Mouse (Mus musculus) urinary bladder, postnatal 10 days (tissue): ENCODE data around the gene Hspb1.

Experiments
- DNase-seq: peaks from one replicate; pipeline ENCODE4 v3.0.0; 2022; ENCODE audit warnings: low spot score

The Hspb1 gene

DNA sequence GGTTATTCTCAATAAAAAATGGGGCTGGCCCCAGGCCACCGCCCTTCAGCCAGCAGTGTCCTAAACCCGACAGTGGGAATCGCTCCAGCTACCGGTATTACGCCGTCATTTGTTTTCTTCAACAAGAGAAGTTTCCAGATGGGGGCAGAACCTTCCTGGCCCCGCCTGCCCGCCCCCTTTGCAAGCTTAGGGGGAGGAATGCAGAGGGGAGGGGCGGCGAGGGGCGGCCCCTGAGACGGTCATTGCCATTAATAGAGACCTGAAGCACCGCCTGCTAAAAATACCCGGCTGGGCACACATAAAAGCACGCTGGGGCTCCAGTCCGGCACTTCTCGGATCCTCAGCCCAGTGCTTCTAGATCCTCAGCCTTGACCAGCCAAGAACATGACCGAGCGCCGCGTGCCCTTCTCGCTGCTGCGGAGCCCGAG, at the start of gene Hspb1:
Gene Hspb1, plus strand, starts transcription at position 245 of the 428 bp plus-strand sequence.
- DNase-seq, result peak; percentile 52

DNA sequence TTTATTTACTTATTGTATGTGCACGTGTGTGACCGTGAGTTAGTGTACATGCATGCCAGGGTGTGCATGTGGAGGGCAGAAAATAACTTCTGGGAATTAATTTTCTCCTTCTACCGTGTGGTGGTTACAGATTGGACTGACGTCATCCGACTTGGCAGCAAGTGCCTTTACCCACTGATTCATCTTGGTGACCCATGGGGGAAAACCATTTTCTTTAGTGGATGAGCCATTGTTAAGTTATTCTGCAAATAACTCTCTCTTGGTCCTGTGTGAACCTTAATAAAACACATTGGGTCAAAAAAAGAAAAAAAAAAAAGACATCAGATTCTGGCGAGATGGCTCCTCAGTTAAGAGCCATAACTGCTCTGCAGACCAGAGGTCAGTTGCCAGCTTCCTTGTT, 46.1 kb upstream of the Hspb1 start:
- no peak for DNase-seq

DNA sequence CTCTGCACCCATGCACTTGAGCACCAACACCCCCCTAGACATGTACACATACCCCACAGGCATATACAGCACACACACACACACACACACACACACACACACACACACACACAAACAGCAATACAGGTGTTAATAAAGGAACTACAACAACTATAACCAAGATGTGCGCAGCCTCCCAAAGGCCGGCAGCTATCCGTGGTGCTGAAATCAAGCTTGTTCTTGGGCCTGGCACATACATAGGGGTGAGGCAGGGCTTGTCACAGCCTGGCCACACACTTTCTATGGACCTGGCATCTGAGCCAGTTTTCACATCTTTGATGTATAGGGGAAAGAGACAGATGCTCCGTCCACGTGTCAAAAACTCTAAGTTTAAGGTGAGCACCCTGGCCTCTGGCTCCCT, 44.3 kb upstream of the Hspb1 start:
- no peak for DNase-seq

DNA sequence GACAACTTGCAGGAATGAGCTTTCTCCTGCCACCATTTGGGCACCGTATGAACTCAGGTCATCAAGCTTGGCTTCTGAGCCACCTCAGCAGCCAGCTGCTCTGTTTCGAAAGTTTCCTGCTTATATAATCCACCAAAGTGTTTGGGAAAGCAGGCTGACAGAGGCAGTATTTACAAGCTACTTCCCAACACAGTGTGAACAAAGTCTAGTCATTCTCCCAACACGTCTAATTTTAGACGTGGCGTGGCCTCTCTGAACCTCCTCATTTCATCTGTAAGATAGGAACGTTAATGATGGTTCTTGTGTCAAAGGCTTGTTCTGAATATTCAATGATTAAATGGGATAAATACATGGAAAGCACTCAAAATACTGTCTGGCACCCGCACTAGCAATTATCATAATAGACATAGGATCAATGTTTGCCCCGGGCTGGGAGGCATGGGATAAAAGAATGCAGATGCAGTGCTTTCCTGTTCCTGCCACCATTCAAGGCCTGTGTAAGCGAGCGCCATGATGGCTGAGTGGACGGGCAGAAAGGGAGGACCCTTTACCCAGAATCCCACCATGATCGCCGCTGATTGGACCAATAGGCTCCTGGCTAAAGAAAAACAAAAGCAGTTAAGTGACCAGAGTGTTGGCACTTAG, 41.9 kb upstream of the Hspb1 start:
- DNase-seq, result no peak

DNA sequence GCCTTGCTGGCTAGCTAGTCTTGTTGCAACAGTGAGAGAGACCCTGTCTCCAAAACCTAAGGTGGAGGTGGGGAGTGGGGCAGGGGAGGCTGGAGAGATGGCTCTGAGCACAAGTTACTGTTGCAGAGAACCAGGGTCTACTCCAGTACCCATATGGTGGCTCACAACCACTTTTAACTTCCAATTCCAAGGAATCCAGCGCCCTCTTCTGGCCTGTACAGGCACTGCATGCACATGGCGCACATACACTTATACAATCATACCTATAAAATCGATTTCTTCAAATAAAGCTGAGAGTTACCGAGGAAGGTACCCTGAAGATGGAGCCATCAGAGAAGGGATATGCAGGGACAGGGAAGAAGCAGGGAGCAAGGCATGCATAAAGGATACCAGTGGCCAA, 40.3 kb upstream of the Hspb1 start:
- no peak for DNase-seq

DNA sequence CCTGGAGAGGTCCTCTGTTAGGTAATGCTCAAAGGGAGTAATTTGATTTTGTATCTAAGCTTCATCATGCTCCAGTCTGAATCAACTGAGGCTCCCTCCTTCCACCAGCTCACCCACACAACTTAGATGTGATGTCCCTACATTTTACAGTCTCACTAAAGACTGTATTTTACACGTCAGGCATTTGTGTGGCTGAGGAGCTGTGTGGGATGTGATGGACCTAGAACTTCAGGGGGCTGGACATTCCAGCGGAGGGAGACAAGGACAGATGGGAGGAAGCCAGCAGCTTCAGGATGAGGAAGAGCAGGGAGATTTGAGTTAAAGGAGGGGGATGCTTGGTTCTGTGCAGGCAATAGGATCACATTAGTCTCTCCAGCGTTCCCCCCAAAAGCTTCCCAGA, 39.8 kb upstream of the Hspb1 start:
- no peak for DNase-seq

DNA sequence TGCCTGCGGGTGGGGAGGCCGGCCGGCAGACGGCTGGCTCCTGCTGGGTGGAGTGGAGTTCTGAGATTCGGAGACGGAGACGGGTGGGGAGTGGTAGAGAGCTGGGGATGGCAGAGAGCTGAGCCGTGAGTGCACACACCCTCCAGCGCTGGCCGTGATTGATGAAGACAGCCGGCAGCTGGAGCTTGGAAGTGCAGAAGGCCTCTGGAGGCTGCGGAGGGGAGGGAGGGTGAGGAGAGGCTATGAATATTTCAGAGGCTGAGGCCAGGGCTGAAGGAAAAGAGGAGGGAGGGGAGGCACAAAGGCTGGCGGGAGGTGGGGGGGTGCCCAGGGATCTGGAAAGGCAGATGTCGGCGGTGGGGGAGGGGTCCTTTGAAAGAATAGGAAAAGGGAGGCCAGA, 36.7 kb upstream of the Hspb1 start:
- no peak for DNase-seq

DNA sequence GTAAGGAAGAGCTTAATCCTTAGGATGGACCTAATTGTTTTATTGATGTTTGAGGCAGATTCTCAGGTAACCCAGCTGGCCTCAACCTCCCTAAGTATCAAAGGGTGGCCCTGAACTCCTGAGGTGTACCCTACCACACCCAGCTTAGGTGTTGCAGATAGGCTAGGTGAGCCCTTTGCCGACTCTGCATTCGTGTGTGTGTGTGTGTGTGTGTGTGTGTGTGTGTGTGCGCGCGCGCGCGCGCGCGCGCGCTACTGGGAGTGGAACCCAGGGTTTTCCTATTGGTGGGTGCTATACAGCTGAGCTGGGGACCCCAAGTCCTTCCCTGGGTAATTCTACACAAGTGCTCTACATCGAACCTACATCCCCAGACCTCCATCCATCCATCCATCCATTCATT, 36.2 kb upstream of the Hspb1 start:
- DNase-seq, result no peak

DNA sequence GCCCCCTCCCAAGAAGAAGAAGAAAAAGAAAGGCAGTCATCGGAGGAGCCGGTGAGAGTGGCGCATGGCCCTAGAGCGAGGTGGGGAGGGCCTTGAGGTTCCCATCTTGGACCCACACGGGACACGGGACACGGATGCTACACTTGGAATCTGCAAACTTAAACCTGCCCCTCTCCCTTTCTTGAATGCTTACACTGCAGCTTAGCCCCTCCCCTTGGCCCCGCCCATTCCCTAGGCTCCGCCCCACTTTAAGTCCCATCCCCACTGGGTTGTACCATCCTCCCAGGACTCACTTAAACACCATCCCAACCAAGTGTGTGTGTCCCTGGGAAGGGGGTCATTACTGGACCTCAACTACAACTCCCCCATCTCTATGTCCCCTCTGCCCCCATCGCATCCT, 35.3 kb upstream of the Hspb1 start:
- DNase-seq, result no peak

DNA sequence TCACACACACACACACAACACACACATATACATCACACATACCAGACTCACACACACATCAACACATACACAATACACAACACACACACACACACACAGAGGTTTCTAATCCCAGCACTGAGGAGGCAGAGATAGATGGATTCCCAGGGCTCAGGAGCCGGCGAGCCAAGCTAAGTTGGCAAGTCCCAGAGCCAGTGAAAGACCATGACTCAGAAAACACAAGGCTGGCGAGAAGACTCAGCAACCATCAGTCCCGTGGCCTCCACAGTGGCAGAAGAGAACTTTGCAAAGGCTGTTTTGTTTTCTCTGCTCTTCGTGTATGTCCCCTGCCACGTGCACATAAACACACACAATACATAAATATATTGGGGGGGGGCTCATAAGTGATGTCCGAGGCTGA, 34.0 kb upstream of the Hspb1 start:
- no peak for DNase-seq

DNA sequence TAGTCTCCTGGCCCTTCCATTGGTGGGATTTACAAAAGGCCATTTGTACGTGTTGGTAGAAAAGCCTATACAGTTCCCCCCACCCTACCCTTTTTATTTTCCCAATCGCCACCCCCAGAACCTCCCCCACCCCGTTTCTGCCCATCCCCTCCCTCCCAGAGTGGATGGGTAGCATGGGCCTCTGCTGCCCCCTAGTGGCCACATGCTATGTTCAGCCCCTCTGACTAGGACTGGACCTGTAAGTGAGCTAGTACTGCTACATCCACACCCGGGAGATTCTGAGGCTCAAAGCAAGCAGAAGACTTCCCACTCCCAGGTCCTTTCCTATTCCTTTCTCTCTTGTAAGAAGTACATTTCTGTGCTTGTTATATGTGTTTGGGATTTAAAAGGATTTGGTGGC, 32.6 kb upstream of the Hspb1 start:
- DNase-seq, result no peak

DNA sequence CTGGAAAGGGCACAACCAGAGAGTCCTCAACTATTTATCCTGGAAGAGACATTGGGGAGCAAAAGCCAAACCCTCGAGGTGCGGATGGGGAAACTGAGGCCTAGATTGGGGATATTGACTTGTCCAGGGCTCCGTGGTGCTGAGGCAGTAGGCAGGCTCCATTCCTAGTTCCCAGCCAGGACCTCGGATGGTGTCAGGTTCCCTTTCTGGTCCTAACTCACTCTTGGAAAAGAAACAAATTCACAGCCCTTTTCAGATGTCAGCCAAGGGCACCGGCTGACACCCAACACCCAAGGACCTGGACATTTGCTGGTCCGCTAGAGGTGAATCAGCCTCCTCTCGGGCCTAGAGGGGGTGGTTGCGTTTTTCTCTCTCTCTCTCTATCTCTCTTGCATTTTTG, 21.1 kb upstream of the Hspb1 start:
- DNase-seq, result no peak

DNA sequence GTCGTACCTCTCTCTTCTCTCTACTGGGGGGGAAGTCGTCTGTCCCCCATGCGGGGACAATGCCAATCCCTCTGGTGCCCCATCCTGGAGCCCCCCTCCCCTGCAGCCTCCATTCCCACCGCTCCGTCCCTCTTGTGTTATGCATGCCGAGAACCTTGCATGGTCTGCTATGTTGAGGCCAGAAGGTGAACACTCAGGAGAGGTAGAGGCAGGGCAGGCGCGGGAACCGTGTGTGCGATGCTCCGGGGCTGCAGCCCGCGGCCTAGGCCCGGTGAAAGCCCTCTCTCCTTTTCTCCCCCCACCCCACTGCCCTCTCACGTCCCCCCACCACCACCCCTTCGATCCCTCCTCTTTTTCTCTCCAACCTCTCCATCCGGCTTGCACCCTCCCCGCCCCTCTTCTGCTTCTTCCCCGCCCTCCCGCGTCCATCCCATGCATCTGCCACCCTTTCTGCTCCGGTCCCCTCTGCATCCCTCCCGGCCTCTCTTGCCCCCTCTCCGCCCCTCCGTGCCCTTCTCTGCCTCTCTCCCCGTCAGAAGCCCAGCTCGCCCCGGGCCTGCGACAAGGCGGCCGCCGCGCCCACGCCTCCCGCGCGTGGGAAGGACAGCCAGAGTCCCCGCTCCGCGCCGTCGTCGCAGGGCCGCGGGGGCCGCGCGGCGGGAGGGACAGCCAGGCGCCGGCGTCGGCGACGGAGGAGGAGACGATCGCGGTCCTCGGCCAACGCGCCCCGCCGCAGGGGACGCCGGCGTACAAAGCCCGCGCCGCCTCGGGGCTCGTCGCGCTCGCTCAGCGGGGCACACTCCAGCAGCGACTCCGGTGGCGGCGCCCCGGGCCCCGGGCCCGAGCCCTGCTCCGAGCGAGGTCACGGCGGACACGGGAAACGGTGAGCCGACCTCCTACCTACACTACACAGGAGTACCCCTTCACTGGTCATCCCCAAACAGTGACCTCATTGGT, 19.8 kb upstream of the Hspb1 start:
- DNase-seq, result no peak

DNA sequence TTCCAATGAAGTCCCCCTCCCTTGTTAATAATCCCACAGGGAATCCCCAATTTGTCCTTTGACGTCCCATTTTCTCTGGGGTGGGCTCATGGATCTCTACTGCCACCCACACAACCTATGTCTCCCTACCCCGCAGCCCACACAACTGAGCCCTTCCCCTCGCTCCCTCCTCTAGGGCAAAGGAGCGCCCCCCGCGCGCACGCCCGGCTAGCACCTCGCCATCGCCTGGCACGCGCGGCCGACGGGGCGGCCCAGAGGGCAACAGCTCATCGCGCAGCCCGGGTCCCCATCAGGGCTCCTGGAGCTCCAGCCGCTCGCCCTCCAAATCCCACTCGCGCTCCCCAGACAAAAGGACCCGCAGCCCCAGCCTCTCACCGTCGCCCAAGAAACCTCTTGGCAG, 19.1 kb upstream of the Hspb1 start:
- DNase-seq, result no peak

DNA sequence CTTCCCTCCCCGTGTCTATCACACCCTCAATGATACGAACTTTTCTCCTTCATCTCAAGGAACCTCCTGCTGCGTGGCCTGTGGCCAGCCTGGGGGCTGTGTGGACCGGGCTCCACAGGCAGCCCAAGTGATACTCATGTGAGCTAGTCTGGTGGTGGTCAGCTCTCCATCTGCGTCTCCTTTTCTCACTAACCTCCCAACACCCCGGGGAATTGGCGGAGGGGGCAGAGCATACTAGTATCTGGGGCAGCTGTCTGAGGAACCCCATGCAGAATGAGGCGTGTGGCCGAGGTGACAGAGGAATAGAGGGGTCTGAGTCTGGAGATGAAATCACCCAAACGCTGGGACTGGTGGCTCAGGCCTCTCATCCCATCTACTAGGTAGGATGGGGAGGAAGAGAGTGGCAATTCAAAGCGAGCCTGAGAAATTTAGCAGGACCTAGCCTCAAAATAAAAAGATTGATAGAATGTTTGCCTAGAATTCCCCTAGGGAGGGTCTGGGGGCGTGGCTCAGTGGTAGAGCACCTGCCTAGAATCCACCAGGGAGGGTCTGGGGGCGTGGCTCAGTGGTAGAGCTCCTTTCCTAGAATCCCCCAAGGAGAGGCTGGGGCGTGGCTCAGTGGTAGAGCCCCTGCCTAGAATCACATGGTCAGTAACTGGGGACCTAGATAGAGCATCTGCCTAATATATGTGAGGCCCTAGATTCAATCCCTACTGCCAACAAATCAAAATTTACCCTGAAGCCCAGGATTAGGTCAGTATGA, 17.9 kb upstream of the Hspb1 start:
- no peak for DNase-seq

DNA sequence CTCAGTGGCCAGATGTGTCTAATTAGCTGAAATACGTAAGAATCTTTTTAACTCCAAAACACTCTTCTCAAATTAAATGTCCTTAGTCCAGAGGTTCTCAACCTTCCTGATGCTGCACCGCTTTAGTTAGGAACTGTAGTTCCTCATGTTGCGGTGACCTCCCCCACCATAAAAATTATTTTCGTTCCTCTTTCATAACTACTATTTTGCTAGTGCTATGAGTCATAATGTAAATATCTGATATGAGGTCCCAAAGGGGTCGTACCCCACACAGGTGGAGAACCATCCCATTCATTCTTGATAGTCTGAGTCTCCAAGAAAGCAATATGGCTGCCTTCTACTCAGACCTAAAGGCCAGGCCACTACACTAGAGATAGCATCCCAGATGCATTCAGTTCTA, 17.2 kb upstream of the Hspb1 start:
- no peak for DNase-seq

DNA sequence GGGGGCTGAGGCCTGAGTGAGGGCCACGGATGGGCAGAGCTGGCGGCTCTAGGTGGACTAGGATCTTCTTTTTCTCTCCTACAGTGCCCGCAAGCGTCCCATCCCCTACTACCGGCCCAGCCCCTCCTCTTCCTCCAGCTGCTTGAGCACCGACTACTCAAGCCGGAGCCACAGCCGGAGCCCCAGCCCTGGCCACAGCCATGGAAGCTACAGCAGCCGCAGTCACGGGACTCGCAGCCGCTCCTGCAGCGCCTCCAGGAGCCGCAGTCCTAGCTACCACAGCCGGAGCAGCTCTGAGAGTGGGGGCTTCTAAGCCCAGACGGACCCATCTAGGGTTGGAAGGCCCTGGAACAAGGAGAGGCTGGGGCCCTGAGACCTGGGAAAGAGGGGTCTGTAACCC, 14.7 kb upstream of the Hspb1 start:
- no peak for DNase-seq

DNA sequence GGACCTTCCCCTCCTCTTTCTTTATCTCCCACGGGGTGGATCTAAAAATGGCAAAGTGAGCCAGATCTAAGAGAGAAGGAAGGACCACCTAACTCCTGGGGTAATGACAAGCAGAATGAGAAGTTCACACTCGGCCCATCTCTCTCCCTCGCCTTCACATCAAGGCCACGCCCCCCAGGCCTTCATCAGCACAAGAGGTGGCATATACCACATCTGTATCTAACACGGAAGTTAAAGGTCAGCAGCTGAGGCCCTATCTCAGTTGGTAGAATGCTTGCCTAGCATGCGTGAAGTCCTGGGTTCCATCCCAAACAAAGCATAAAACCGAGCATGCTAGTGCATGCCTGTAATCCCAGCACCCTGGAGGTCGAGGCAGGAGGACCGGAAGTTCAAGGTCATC, 14.0 kb upstream of the Hspb1 start:
- no peak for DNase-seq

DNA sequence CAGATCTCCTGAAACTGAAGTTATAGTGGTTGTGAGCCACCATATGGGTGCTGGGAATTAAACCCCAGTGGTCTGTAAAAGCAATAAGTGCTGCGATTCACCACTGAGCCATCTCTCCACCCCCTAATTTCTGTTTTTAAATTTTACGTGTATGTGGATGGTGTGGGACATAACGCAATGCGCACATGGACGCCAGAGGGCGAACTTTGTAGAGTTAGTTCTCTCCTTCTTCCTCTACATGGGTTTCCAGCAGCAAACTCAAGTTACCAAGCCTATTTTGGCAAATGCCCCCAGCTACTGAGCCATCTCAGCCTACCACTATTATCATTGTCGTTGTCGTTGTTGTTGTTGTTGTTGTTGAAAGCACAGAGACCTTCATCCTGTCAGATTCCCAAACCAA, 10.5 kb upstream of the Hspb1 start:
- DNase-seq, result no peak

DNA sequence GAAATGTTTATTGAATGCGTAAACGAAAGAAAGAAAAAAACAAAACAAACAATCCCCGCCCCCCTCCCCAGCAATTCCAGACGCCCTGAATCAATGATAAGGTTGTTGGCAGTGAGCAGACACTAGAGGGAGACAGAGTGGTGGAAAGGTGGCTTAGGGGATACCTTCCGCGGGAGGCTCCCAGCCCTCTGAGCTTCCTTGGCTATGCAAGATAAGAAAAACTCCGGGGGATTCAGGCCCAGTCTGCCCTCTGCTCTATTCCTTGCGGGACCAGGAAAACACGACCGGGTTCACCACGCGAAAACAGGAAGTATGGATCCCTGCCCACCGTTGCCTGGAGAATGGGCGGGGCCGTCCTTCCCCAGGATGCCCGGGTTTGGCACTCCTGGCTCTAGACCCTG, 9.9 kb upstream of the Hspb1 start:
- DNase-seq, result no peak

DNA sequence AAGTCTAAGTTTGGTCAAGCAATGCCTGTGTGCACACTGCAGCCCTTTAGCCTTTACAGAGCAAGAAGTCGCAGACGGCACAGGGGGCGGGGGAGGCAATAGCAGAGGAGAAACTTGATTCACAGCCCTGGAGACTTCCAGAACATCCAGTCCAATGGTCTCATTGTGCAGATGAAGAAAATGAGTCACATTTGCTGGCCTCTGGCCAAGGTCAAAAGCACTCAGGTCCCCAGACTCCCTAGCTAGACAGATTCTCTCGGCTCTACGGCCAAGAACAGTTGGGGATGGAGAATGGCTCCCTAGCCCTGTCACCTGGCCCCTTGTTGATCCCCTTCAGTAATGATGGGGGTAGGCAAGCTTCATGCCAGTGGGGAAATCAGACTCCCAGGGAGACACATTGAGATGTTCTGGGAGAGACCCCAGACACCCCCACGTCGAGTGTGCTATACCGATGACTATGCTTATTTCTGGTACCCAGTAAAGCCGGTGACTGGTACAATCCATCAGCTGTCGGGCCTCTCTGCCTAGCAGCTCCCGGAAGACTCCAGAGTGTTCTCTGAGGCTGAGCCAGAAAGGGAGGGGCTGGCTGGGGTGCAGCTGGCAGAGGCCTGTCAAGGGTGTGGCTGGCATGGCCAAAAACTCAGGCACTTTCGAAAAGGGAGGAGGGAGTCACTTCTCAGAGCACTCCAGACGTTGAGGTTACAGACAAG, 8.1 kb upstream of the Hspb1 start:
- DNase-seq, result no peak

DNA sequence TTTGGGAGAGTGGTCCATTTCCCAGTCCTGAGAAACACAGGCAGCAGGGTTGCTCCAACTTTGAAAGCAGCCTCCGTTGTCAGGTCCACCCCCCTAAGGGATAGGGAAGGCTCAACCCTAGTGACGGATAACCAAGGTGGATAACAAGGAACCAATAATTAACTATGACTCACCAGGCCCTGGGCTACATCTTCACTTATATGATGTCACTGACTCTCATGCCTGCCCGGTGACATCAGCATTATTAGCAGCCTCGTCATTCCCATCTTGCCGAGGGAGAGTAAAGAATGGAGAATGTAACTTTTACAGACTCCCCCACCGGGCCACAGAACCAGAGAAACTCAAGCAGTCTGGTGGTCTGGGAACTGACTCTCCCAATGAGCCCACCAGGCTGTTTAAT, 3.1 kb upstream of the Hspb1 start:
- DNase-seq, result no peak
